11 mouse cellular contexts compared by ENCODE assay signal in the genomic region with DNA sequence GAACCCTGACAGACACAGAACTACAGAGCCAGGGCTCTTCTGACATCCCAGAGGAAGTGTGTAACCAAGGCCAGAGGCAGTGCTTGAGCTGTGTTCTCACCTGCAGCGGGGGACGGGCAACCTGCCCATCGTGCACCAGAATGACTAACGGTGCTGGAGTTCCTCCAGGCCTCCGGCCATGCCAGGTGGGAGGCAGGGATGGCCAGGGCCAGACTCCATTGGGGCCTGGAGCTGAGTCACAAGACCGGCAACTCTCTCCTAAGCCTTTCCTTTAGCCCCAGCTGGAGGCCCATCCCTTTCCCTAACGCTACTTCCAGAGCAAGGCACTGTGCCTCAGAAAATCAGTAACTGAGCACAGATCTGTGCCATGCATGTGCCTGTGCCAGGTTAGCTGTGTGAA.
A peak's percentile ranks its signal among the peaks of the same experiment; 100 is the strongest.
DNase-seq lines count a peak whose midpoint lies in the region; ATAC-seq lines count a peak whose summit lies in the region.
"Had no signal": no experiment of that assay in that cellular context is flagged by ENCODE, and none has a peak within 500 bp of the region (broad histone marks: within the 10 kb centered on the region; RNA-seq: fewer than 3 reads in every experiment).

No protein-coding gene starts in this region.

- H3K27ac ChIP-seq in midbrain, embryonic 11.5 days (ENCODE audit: low read depth, low read length), result no peak overlapping the region
- no peak overlapping the region for H3K27ac ChIP-seq in midbrain, embryonic 10.5 days (replicated peaks)
- no peak overlapping the region for H3K27ac ChIP-seq in limb, embryonic 10.5 days
- H3K27ac ChIP-seq: heart, embryonic 15.5 days; liver, embryonic 12.5 days; neural tube, embryonic 12.5 days had no signal

- no peak overlapping the region for H3K4me2 ChIP-seq in midbrain, embryonic 11.5 days
- H3K4me2 ChIP-seq: heart, embryonic 15.5 days; liver, embryonic 12.5 days; neural tube, embryonic 12.5 days had no signal

- H3K9ac ChIP-seq in midbrain, embryonic 11.5 days (ENCODE audit: low read length), result no peak overlapping the region
- H3K9ac ChIP-seq: heart, embryonic 15.5 days; liver, embryonic 12.5 days; neural tube, embryonic 12.5 days had no signal

- no peaks in the 10 kb centered on the region for H3K9me3 ChIP-seq in midbrain, embryonic 11.5 days (ENCODE audit: control insufficient read depth, low read length)
- no peaks in the 10 kb centered on the region for H3K9me3 ChIP-seq in midbrain, embryonic 10.5 days (replicated peaks)
- H3K9me3 ChIP-seq in limb, embryonic 10.5 days (replicated peaks), result no peaks in the 10 kb centered on the region
- H3K9me3 ChIP-seq: heart, embryonic 15.5 days; liver, embryonic 12.5 days; neural tube, embryonic 12.5 days had no signal

- intact Hi-C loops in heart, postnatal 36 days (cut with DNase I), result no loop called here

- no peak for ATAC-seq in midbrain, embryonic 11.5 days (ENCODE audit: low FRiP score)
- no peak for ATAC-seq in monocyte, adult 5-6 weeks (replicated peaks; ENCODE audit: insufficient number of reproducible peaks, low FRiP score, low TSS enrichment, poor library complexity, severe bottlenecking)
- ATAC-seq: liver, embryonic 12.5 days had no signal

- H3K36me3 ChIP-seq in midbrain, embryonic 11.5 days (ENCODE audit: control insufficient read depth, insufficient read depth, low read length), result no peaks in the 10 kb centered on the region
- no peaks in the 10 kb centered on the region for H3K36me3 ChIP-seq in midbrain, embryonic 10.5 days
- H3K36me3 ChIP-seq in limb, embryonic 10.5 days, result no peaks in the 10 kb centered on the region
- H3K36me3 ChIP-seq: heart, embryonic 15.5 days; liver, embryonic 12.5 days; neural tube, embryonic 12.5 days had no signal

- 78% methylated on average over 7 of the region's 7 CpGs for WGBS in midbrain, embryonic 11.5 days
- WGBS in midbrain, embryonic 10.5 days, result 76% methylated on average over 7 of the region's 7 CpGs
- 78% methylated on average over 7 of the region's 7 CpGs for WGBS in limb, embryonic 10.5 days

- peaks cover 2% of the 10 kb centered on the region; the same call in 1 of the 2 replicates for H3K27me3 ChIP-seq in midbrain, embryonic 11.5 days (ENCODE audit: control insufficient read depth, insufficient read depth, low read length)
- H3K27me3 ChIP-seq in midbrain, embryonic 10.5 days (ENCODE audit: low read depth, poor library complexity, severe bottlenecking), result peaks cover 74% of the 10 kb centered on the region
- H3K27me3 ChIP-seq in limb, embryonic 10.5 days (ENCODE audit: low read depth, poor library complexity, severe bottlenecking), result no peaks in the 10 kb centered on the region
- H3K27me3 ChIP-seq: heart, embryonic 15.5 days; liver, embryonic 12.5 days; neural tube, embryonic 12.5 days had no signal

- peak; percentile 37 for DNase-seq in midbrain, embryonic 11.5 days (ENCODE audit: low spot score, missing footprints)
- DNase-seq in midbrain, embryonic 10.5 days (ENCODE audit: low spot score), result no peak
- DNase-seq in cerebellum, adult 8-10 months, result peak; percentile 99
- peak; percentile 63 to 70 for DNase-seq in heart, postnatal 36 days
- peak; percentile 25 for DNase-seq in testis, postnatal 14 days (ENCODE audit: low spot score)
- DNase-seq in limb, embryonic 10.5 days (ENCODE audit: low spot score), result no peak
- no peak for DNase-seq in retina, embryonic 14.5 days (ENCODE audit: low spot score)

- H3K4me1 ChIP-seq in midbrain, embryonic 11.5 days (ENCODE audit: control insufficient read depth, insufficient read depth, low read length), result no peaks in the 10 kb centered on the region
- H3K4me1 ChIP-seq in midbrain, embryonic 10.5 days, result no peaks in the 10 kb centered on the region
- no peaks in the 10 kb centered on the region for H3K4me1 ChIP-seq in limb, embryonic 10.5 days
- H3K4me1 ChIP-seq: heart, embryonic 15.5 days; neural tube, embryonic 12.5 days had no signal

- H3K4me3 ChIP-seq in midbrain, embryonic 11.5 days (ENCODE audit: low read depth, low read length), result no peak overlapping the region
- no peak overlapping the region for H3K4me3 ChIP-seq in midbrain, embryonic 10.5 days
- no peak overlapping the region for H3K4me3 ChIP-seq in limb, embryonic 10.5 days
- H3K4me3 ChIP-seq: heart, embryonic 15.5 days; liver, embryonic 12.5 days; neural tube, embryonic 12.5 days had no signal

Comparison
In these comparisons a context has a peak if more than half of its experiments do, and no peak if none do; other contexts are left out.
1. DNase-seq: peak in midbrain, embryonic 11.5 days (single experiment), cerebellum, adult 8-10 months (single experiment), heart, postnatal 36 days (2 of 2) and testis, postnatal 14 days (single experiment); none in midbrain, embryonic 10.5 days (single experiment), limb, embryonic 10.5 days (single experiment) and retina, embryonic 14.5 days (single experiment).